Mouse (Mus musculus): ENCODE results near the gene Znhit2.

Gene Znhit2

DNA sequence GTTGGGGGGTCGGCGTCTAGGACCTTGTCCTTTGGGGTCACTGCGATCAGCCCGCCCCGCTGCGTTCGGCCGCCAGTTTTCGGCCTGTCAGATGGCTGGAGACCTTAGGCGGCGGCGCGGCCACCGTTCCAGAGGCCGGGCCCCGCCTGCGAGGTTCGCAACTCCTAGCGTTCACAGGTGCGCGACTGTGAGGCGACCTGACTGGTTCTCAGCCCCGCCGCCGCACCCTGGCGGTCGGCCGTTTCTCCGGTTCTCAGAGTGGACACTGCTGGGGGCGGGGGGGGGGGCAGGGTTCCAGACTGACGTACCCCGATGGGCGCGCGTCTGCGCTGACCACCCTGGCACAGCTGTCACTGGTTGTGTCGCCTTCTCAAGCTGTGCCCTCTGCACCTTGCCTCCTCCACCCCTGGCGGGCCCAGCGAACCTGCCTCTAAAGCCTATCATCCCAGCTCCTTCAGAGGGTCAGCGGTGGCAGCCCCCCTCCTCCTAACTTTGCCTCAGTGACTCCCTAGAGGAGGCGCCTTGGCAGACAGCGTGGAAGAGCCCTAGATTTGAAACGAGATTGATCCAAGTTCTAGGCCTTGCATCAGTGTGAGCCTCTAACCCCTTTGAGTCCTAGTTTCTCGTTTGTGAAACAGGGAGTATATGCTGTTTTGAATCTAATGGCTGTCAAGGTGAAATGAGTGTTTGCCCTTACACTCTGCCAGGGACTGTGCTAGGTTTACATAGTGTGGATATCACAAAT lies 13.7 kb upstream of the Znhit2 start:
- no peak for DNase-seq

- no peak for DNase-seq
These were observed 13.2 kb upstream of the Znhit2 start for GRCm38 (mm10) chr19:6047899-6048166.

DNA sequence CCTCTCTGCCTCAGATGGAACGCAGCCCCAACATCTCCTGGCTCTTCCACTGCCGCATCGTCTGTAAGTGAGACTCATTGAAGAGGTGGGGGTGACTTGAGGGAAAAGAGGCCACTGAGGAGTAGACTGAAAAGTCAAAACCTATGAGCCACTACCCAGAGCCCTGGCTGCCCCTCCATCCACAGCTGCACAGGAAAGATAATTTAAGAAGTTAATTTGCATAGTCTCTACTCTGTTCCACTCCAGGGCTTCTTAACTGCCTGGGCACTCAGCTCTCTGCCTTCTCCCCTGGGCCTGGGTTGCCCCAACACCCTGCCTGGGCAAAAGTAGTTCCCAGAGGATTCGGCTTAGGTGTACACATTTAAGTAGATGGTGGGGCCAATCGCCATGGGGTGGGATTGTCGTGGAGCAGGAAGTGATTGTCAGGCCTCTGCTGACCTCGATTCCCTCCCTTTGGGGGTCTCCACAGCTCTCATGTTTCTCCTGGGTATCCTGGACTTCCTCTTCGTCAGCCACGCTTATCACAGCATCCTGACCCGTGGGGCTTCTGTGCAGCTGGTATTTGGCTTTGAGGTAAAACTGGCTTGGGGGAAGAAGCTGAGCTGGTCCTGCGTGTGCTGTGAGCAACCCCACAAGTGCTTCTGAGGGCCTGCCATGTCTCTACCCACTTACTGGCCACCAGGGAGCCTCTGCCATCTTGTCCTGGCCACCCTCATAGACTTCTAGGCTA lies 12.1 kb upstream of the Znhit2 start:
- no peak for DNase-seq

DNA sequence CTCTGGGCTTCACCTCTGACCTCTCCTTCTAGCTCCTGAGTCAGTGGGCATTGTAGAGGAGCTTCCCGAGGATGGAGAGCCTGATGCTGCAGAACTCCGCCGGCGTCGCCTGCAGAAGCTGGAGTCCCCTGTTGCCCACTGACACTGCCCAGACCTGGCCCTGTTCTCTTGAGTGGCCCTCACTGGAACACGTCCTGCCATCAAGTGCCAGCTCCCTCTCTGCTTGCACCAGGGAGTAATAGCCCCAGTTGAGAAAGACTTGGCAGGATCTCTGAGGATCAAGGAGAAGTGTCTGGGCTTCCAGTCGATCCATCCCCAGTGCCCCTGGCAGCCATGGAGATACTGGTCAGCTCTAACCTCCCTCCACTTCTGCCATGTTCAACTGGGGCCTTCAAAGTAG lies 8.5 kb upstream of the Znhit2 start:
- DNase-seq, result no peak

GRCm38 (mm10) chr19:6054296-6054695 lies 6.7 kb upstream of the Znhit2 start:
- DNase-seq, result no peak

- DNase-seq, result no peak
These were observed 4.3 kb upstream of the Znhit2 start for GRCm38 (mm10) chr19:6056696-6057095.

- peak; percentile 99 for DNase-seq
These were observed 3.5 kb upstream of the Znhit2 start, which contains the start of the genes Mrpl49 and Fau for GRCm38 (mm10) chr19:6057313-6058096. Gene Mrpl49 (minus strand): TSS chr19:6057785. Gene Fau (plus strand): TSS chr19:6057844.

- DNase-seq, result no peak
These were observed 2.5 kb upstream of the Znhit2 start for GRCm38 (mm10) chr19:6058513-6058912.

GRCm38 (mm10) chr19:6058966-6059365 lies 2.0 kb upstream of the Znhit2 start:
- DNase-seq, result no peak

GRCm38 (mm10) chr19:6061641-6062302 lies 780 bp downstream of the Znhit2 start:
- peak; percentile 77 for DNase-seq

- no peak for DNase-seq
These were observed 1.4 kb downstream of the Znhit2 start for GRCm38 (mm10) chr19:6062418-6062817.

GRCm38 (mm10) chr19:6063081-6063480 lies 2.1 kb downstream of the Znhit2 start:
- DNase-seq, result no peak

DNA sequence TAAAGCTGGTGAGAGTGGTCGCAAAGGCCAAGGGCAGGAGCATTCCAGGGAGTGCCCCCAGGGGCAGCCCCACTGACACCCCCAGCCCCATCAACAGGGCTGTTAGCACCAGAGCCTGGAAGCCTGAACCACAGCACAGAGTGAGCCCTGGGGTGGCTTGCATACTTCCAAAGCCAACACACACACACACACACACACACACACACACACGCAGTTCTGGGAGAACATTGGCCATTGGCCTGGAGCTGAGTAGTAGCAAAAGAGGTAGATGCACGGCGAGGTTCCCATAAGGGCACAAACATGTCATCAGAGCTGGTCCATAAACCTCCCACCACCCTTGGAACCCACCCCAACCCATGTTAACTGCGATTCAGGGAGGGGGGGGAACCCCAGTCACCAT lies 5.6 kb downstream of the Znhit2 start:
- DNase-seq, result no peak

DNA sequence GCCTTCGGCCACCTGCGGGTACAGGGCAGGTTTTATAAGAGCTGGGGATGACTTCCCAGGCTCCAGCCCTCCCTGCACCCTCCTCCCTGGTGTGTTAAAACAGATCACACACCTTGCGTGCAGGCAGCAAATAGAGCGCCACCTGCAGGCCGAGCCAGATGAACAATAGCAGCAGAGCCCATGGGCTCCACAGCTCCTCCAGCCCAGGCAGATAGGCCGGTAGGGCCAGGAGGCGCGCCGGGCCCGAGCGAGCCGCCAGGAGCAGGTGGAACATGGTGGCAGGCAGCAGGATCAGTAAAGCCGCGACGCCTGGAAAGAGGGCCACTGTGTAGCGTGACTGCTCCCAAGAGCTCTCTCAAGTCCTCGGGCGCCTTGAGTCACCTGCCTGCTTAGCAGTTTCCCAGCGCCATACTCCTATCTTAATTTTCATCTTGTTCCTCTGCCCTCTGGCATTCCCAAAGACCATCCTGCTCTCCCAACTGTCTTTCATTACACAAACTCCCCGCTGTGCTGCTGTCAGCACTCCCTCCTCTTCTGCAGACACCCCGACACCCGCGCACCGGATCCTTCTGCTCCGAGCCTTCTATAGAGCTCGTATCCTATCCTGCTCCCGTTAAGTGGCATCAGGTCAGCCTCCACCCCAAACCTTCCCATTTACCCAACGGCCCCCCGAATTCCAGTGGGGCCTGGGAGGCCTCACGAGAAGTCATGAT lies 6.2 kb downstream of the Znhit2 start:
- DNase-seq, result peak; percentile 89

- peak; percentile 90 for DNase-seq
These were observed 6.9 kb downstream of the Znhit2 start, which contains the start of gene Tm7sf2 for GRCm38 (mm10) chr19:6067724-6068415. Gene Tm7sf2 (minus strand): TSS chr19:6068373.

DNA sequence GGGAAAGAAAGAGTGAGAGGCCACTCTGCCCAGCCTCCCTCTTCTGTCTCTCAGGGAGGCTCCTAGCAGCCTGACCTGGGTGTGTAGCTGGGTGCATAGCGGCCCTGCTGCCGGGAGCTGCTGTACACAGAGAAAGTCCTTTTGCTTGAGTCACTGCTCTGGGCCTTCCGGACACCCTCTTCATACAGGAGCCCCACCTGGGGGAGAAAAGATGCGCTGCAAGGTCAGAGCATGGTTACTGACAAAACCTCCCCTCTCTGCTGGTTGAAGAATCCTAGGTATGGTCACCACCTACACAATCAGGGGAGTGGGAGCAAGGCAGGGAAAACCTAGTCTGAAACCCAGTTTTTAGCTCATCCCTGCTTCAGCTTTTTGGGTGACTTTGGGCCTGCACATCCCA lies 8.0 kb downstream of the Znhit2 start:
- peak; percentile 63 for DNase-seq

DNA sequence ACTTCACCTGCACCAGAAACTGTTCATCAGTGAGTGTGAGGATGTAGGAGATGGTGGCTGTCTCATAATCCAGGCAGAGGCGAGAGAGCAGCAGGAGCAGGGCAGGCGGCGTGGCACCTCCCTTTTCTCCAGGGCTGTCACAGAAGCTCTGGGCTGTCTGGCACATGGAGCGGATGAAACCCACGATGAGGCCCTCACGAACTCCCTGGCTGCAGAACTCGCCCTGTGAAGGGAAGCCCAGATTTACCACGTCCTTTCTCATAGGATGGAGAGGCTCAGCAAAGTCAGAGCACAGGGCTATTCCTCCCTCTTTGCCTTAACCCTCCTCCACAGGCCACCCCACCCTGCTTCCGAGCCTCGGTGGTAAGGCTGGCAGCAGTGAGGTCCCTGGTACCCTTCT lies 8.9 kb downstream of the Znhit2 start:
- no peak for DNase-seq

- no peak for DNase-seq
These were observed 9.7 kb downstream of the Znhit2 start for GRCm38 (mm10) chr19:6070571-6071250.

- no peak for DNase-seq
These were observed 10.3 kb downstream of the Znhit2 start for GRCm38 (mm10) chr19:6071261-6071660.

DNA sequence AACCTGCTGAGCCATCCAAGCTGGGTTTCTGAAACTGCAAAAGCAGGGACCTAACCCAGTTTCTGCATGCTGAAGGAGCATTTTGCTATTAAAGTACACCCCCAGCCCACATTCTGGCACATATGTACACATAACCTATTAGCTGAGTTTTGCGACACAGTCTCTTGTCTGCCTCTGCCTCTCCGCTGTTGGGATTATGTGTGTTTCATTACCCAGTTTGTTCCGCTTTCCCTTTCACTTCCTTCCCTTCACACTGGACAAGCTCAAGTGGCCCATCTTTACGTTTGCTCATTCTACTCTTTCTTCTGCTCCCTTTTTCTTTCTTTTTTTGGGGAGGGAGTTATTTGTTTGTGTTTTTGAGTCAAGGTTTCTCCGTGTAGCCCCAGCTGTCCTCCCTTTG lies 12.9 kb downstream of the Znhit2 start:
- DNase-seq, result no peak

Data from thymus, postnatal 14 days (tissue).